ENCODE assay signal across 8 mouse cellular contexts in genomic region chr17:21489500-21490001, GRCm38 (mm10). TPM values are rescaled to one million over a fixed set of nuclear protein-coding genes. Genes with fewer than 3 reads are reported as not detected.
A peak's percentile ranks its signal among the peaks of the same experiment; 100 is the strongest.
DNase-seq lines count a peak whose midpoint lies in the region; ATAC-seq lines count a peak whose summit lies in the region.

No protein-coding gene starts in this region.

- 4% methylated on average over 8 of the region's 8 CpGs for WGBS in lung, embryonic 16.5 days
- 19% methylated on average over 8 of the region's 8 CpGs for WGBS in embryonic facial prominence, embryonic 13.5 days
- 21% methylated on average over 8 of the region's 8 CpGs for WGBS in limb, embryonic 13.5 days
- 5% methylated on average over 8 of the region's 8 CpGs for WGBS in stomach, embryonic 14.5 days

- no peaks in the 10 kb centered on the region for H3K36me3 ChIP-seq in lung, embryonic 16.5 days (ENCODE audit: control insufficient read depth, insufficient read depth, low read length)
- 0 out of 2 replicates have a peak, but pooled peaks cover 5% of the 10 kb centered on the region for H3K36me3 ChIP-seq in embryonic facial prominence, embryonic 13.5 days
- H3K36me3 ChIP-seq in limb, embryonic 13.5 days: peaks cover 14% of the 10 kb centered on the region
- H3K36me3 ChIP-seq in stomach, embryonic 14.5 days (ENCODE audit: control insufficient read depth, insufficient read depth, low read length): peaks cover 4% of the 10 kb centered on the region; the same call in 1 of the 2 replicates

- H3K4me3 ChIP-seq in lung, embryonic 16.5 days (ENCODE audit: low read length): peak overlapping the region; percentile 96
- peak overlapping the region; percentile 82 for H3K4me3 ChIP-seq in embryonic facial prominence, embryonic 13.5 days
- peak overlapping the region; percentile 76 for H3K4me3 ChIP-seq in limb, embryonic 13.5 days
- H3K4me3 ChIP-seq in stomach, embryonic 14.5 days (ENCODE audit: low read depth, low read length): peak overlapping the region; percentile 81

- DNase-seq in lung, postnatal 14 days: no peak
- no peak for DNase-seq in right cerebral cortex, postnatal 14 days
- DNase-seq in gastrocnemius, postnatal 10 days: no peak
- no peak for DNase-seq in urinary bladder, postnatal 36 days (ENCODE audit: low spot score in 2 of 2)

- peak; percentile 10; the same call in 1 of the 2 replicates for ATAC-seq in lung, embryonic 16.5 days (ENCODE audit: low read depth)
- ATAC-seq in embryonic facial prominence, embryonic 13.5 days (ENCODE audit: insufficient number of reproducible peaks, insufficient read depth, low FRiP score, low TSS enrichment, low read depth): no peak
- ATAC-seq in limb, embryonic 13.5 days (ENCODE audit: low FRiP score, low read depth): no peak
- no peak for ATAC-seq in stomach, embryonic 14.5 days (ENCODE audit: insufficient number of reproducible peaks, insufficient read depth, low FRiP score, low read depth)

- no peak overlapping the region for H3K27ac ChIP-seq in lung, embryonic 16.5 days (ENCODE audit: low read length)
- no peak overlapping the region for H3K27ac ChIP-seq in embryonic facial prominence, embryonic 13.5 days
- 0 out of 2 replicates have a peak overlapping the region, but pooled peaks have one; percentile 55 for H3K27ac ChIP-seq in limb, embryonic 13.5 days
- H3K27ac ChIP-seq in stomach, embryonic 14.5 days (ENCODE audit: low read length): no peak overlapping the region

- H3K9ac ChIP-seq in lung, embryonic 16.5 days (ENCODE audit: low read length): peak overlapping the region; percentile 84
- peak overlapping the region; percentile 86 for H3K9ac ChIP-seq in embryonic facial prominence, embryonic 13.5 days
- peak overlapping the region; percentile 80 for H3K9ac ChIP-seq in limb, embryonic 13.5 days
- H3K9ac ChIP-seq in stomach, embryonic 14.5 days (replicated peaks; ENCODE audit: low read depth, low read length): peak overlapping the region; percentile 33; the same call in 1 of the 2 replicates

- peak overlapping the region; percentile 81 for H3K4me2 ChIP-seq in lung, embryonic 16.5 days (ENCODE audit: low read depth, low read length)
- H3K4me2 ChIP-seq in embryonic facial prominence, embryonic 13.5 days: peak overlapping the region; percentile 71
- peak overlapping the region; percentile 72 for H3K4me2 ChIP-seq in limb, embryonic 13.5 days (replicated peaks)
- H3K4me2 ChIP-seq in stomach, embryonic 14.5 days (replicated peaks; ENCODE audit: low read depth, low read length): peak overlapping the region; percentile 35

- no peaks in the 10 kb centered on the region for H3K27me3 ChIP-seq in lung, embryonic 16.5 days (ENCODE audit: control insufficient read depth, insufficient read depth, low read depth, low read length)
- no peaks in the 10 kb centered on the region for H3K27me3 ChIP-seq in embryonic facial prominence, embryonic 13.5 days
- H3K27me3 ChIP-seq in limb, embryonic 13.5 days: no peaks in the 10 kb centered on the region
- no peaks in the 10 kb centered on the region for H3K27me3 ChIP-seq in stomach, embryonic 14.5 days (ENCODE audit: control insufficient read depth, insufficient read depth, low read length)

- no peaks in the 10 kb centered on the region for H3K9me3 ChIP-seq in lung, embryonic 16.5 days (ENCODE audit: control insufficient read depth, low read length)
- H3K9me3 ChIP-seq in embryonic facial prominence, embryonic 13.5 days: no peaks in the 10 kb centered on the region
- no peaks in the 10 kb centered on the region for H3K9me3 ChIP-seq in limb, embryonic 13.5 days
- no peaks in the 10 kb centered on the region for H3K9me3 ChIP-seq in stomach, embryonic 14.5 days (ENCODE audit: control insufficient read depth, low read depth, low read length)

- peaks cover 5% of the 10 kb centered on the region for H3K4me1 ChIP-seq in lung, embryonic 16.5 days (replicated peaks; ENCODE audit: control insufficient read depth, insufficient read depth, low read length)
- H3K4me1 ChIP-seq in embryonic facial prominence, embryonic 13.5 days: peaks cover 5% of the 10 kb centered on the region; the same call in 1 of the 2 replicates
- H3K4me1 ChIP-seq in limb, embryonic 13.5 days: peaks cover 7% of the 10 kb centered on the region; the same call in 1 of the 2 replicates
- no peaks in the 10 kb centered on the region for H3K4me1 ChIP-seq in stomach, embryonic 14.5 days (ENCODE audit: control insufficient read depth, insufficient read depth, low read length)

RNA-seq across cellular contexts. Expression of gene Zfp53, which starts 0.8 kb away (rescaled TPM):
- polyA plus RNA-seq in lung, embryonic 16.5 days (2015; fragmentation: Nextera tagmentation; extraction: Ambion mirVana): 12.0 and 12.5 TPM in 2 replicates
- polyA plus RNA-seq in embryonic facial prominence, embryonic 13.5 days (2015; fragmentation: Nextera tagmentation; extraction: Ambion mirVana): 9.5 and 10.5 TPM in 2 replicates
- polyA plus RNA-seq in limb, embryonic 13.5 days (2015; fragmentation: Nextera tagmentation; extraction: Ambion mirVana): 12.4 TPM in 2 replicates
- 13.1 and 13.8 TPM in 2 replicates for polyA plus RNA-seq in stomach, embryonic 14.5 days (2014; fragmentation: Nextera tagmentation; extraction: Ambion mirVana)
- total RNA-seq in gastrocnemius, postnatal 10 days (2021): 1 to 10 TPM; 2.1 to 2.6 TPM

RNA-seq across cellular contexts. Expression of gene Zfp51, which starts 39.4 kb away (rescaled TPM):
- polyA plus RNA-seq in lung, embryonic 16.5 days (2015; fragmentation: Nextera tagmentation; extraction: Ambion mirVana): 15.0 and 17.1 TPM in 2 replicates
- 15.0 and 16.3 TPM in 2 replicates for polyA plus RNA-seq in embryonic facial prominence, embryonic 13.5 days (2015; fragmentation: Nextera tagmentation; extraction: Ambion mirVana)
- polyA plus RNA-seq in limb, embryonic 13.5 days (2015; fragmentation: Nextera tagmentation; extraction: Ambion mirVana): 17.3 and 18.0 TPM in 2 replicates
- polyA plus RNA-seq in stomach, embryonic 14.5 days (2014; fragmentation: Nextera tagmentation; extraction: Ambion mirVana): 14.7 and 16.4 TPM in 2 replicates
- 1 to 10 TPM; 4.0 to 4.5 TPM for total RNA-seq in gastrocnemius, postnatal 10 days (2021)

RNA-seq across cellular contexts. Expression of gene Zfp52, which starts 45.8 kb away (rescaled TPM):
- polyA plus RNA-seq in lung, embryonic 16.5 days (2015; fragmentation: Nextera tagmentation; extraction: Ambion mirVana): 4.7 and 5.5 TPM in 2 replicates
- 4.3 and 5.0 TPM in 2 replicates for polyA plus RNA-seq in embryonic facial prominence, embryonic 13.5 days (2015; fragmentation: Nextera tagmentation; extraction: Ambion mirVana)
- 4.9 and 5.1 TPM in 2 replicates for polyA plus RNA-seq in limb, embryonic 13.5 days (2015; fragmentation: Nextera tagmentation; extraction: Ambion mirVana)
- 4.0 and 4.9 TPM in 2 replicates for polyA plus RNA-seq in stomach, embryonic 14.5 days (2014; fragmentation: Nextera tagmentation; extraction: Ambion mirVana)
- 1 to 10 TPM; 3.3 to 4.5 TPM for total RNA-seq in gastrocnemius, postnatal 10 days (2021)

Comparison
In these comparisons a context has a peak if more than half of its experiments do, and no peak if none do; other contexts are left out.
1. H3K9ac ChIP-seq: peak in every context shown above with its lines; median percentile 86 in embryonic facial prominence, embryonic 13.5 days; 84 in lung, embryonic 16.5 days; 80 in limb, embryonic 13.5 days; 33 in stomach, embryonic 14.5 days.